In the genomic region with DNA sequence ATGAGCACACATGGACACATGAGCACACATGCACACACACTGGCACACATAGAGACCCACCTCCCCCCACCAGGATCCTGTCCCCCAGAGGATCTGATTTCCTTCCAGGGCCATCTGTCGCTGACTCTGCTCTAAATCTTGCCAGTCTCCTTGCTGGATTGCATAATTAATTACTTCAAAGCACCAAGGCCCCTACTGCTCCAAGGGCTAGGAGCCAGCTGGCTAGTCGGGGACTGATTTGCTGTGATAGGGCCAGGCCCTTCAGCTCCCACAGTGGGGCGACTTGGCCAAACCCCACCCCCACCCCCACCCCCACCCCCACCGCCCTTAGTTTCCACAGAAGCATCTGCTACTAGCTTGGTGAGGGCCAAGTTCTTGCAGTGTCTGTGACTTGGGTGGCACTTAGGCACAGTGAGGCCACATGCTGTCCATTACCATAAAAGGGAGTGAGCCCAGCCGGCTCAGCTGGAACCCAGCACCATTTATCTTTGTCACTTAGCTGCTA, we compare ENCODE assay signal across 10 mouse cellular contexts. TPM values are rescaled to one million over a fixed set of nuclear protein-coding genes. Genes with fewer than 3 reads are reported as not detected.
DNase-seq lines count a peak whose midpoint lies in the region; ATAC-seq lines count a peak whose summit lies in the region.
"Had no signal": no experiment of that assay in that cellular context is flagged by ENCODE, and none has a peak within 500 bp of the region (broad histone marks: within the 10 kb centered on the region; RNA-seq: fewer than 3 reads in every experiment).

No protein-coding gene starts in this region.

- H3K9me3 ChIP-seq in hindbrain, embryonic 15.5 days: no peaks in the 10 kb centered on the region
- no peaks in the 10 kb centered on the region for H3K9me3 ChIP-seq in midbrain, embryonic 14.5 days (ENCODE audit: control insufficient read depth, low read length)

- H3K27me3 ChIP-seq in hindbrain, embryonic 15.5 days: no peaks in the 10 kb centered on the region
- no peaks in the 10 kb centered on the region for H3K27me3 ChIP-seq in midbrain, embryonic 14.5 days (ENCODE audit: control insufficient read depth, insufficient read depth, low read length)
- H3K27me3 ChIP-seq: CH12.LX had no signal

- no peak overlapping the region for H3K4me3 ChIP-seq in hindbrain, embryonic 15.5 days
- no peak overlapping the region for H3K4me3 ChIP-seq in midbrain, embryonic 14.5 days (replicated peaks; ENCODE audit: low read depth, low read length)
- H3K4me3 ChIP-seq: myocyte had no signal

- peak; percentile 92 for ATAC-seq in hindbrain, embryonic 15.5 days (ENCODE audit: low FRiP score, low read depth)
- ATAC-seq in midbrain, embryonic 14.5 days (ENCODE audit: low FRiP score, low TSS enrichment): peak; percentile 91
- ATAC-seq in CD4-positive, CD25-positive, alpha-beta regulatory T cell, adult 4 months: no peak

- no peaks in the 10 kb centered on the region for H3K36me3 ChIP-seq in hindbrain, embryonic 15.5 days
- H3K36me3 ChIP-seq in midbrain, embryonic 14.5 days (ENCODE audit: control insufficient read depth, insufficient read depth, low read length): no peaks in the 10 kb centered on the region

- no peak overlapping the region for H3K4me2 ChIP-seq in hindbrain, embryonic 15.5 days
- no peak overlapping the region for H3K4me2 ChIP-seq in midbrain, embryonic 14.5 days (ENCODE audit: low read length)

- H3K4me1 ChIP-seq in hindbrain, embryonic 15.5 days (replicated peaks): peaks cover 20% of the 10 kb centered on the region
- H3K4me1 ChIP-seq in midbrain, embryonic 14.5 days (ENCODE audit: control insufficient read depth, insufficient read depth, low read length): peaks cover 11% of the 10 kb centered on the region

- no peak overlapping the region for H3K9ac ChIP-seq in hindbrain, embryonic 15.5 days
- H3K9ac ChIP-seq in midbrain, embryonic 14.5 days (replicated peaks; ENCODE audit: low read length): no peak overlapping the region

- intact Hi-C loops in left cerebral cortex, postnatal 10 days (cut with DNase I): no loop called here

- H3K27ac ChIP-seq in hindbrain, embryonic 15.5 days (replicated peaks): peak overlapping the region; percentile 39
- peak overlapping the region; percentile 74 for H3K27ac ChIP-seq in midbrain, embryonic 14.5 days (replicated peaks; ENCODE audit: low read depth, low read length)

- DNase-seq in MN1 (ENCODE audit: low spot score): peak; percentile 85
- DNase-seq in cerebellum, postnatal 10 days: peak; percentile 98 to 99
- peak; percentile 69 to 75 for DNase-seq in frontal cortex, postnatal 10 days (ENCODE audit: low spot score in 2 of 2)
- peak; percentile 75 to 83 for DNase-seq in left cerebral cortex, postnatal 10 days (ENCODE audit: extremely low spot score in 1 of 2, low spot score in 2 of 2)
- peak; percentile 83 for DNase-seq in midbrain, embryonic 14.5 days
- DNase-seq in thymus, adult 18-20 months: no peak

- WGBS in hindbrain, embryonic 15.5 days: 0% methylated on average over 4 of the region's 5 CpGs
- WGBS in midbrain, embryonic 14.5 days: 0% methylated on average over 5 of the region's 5 CpGs

RNA-seq across cellular contexts. Expression of gene Grk3, which starts 26.0 kb away (rescaled TPM):
- 24.3 and 24.6 TPM in 2 replicates for polyA plus RNA-seq in hindbrain, embryonic 15.5 days (2015; fragmentation: Nextera tagmentation; extraction: Ambion mirVana)
- 10 to 100 TPM; 69.8 to 71.7 TPM for total RNA-seq in left cerebral cortex, postnatal 10 days (2021)
- polyA plus RNA-seq in midbrain, embryonic 14.5 days (2014; fragmentation: Nextera tagmentation; extraction: Ambion mirVana): 16.3 and 18.7 TPM in 2 replicates
- under 1 TPM in 1 of 2 experiments, not detected in 1; 0.25 TPM for polyA plus RNA-seq in CD4-positive, CD25-positive, alpha-beta regulatory T cell, adult 4 months (2017; shearing (Covaris generic))
- total RNA-seq: CH12.LX had no signal
- polyA plus RNA-seq: myocyte had no signal

RNA-seq across cellular contexts. Expression of gene Crybb2, which starts 28.3 kb away (rescaled TPM):
- polyA plus RNA-seq in hindbrain, embryonic 15.5 days (2015; fragmentation: Nextera tagmentation; extraction: Ambion mirVana): not detected in 2 replicates
- not detected for total RNA-seq in left cerebral cortex, postnatal 10 days (2021)
- polyA plus RNA-seq in midbrain, embryonic 14.5 days (2014; fragmentation: Nextera tagmentation; extraction: Ambion mirVana): not detected in 2 replicates
- polyA plus RNA-seq in CD4-positive, CD25-positive, alpha-beta regulatory T cell, adult 4 months (2017; shearing (Covaris generic)): not detected
- total RNA-seq: CH12.LX had no signal
- polyA plus RNA-seq: myocyte had no signal

RNA-seq across cellular contexts. Expression of gene Crybb3, which starts 39.8 kb away (rescaled TPM):
- polyA plus RNA-seq in hindbrain, embryonic 15.5 days (2015; fragmentation: Nextera tagmentation; extraction: Ambion mirVana): 1.1 and 1.6 TPM in 2 replicates
- 1 to 10 TPM; 1.6 to 3.4 TPM for total RNA-seq in left cerebral cortex, postnatal 10 days (2021)
- 0.70 and 0.77 TPM in 2 replicates for polyA plus RNA-seq in midbrain, embryonic 14.5 days (2014; fragmentation: Nextera tagmentation; extraction: Ambion mirVana)
- not detected for polyA plus RNA-seq in CD4-positive, CD25-positive, alpha-beta regulatory T cell, adult 4 months (2017; shearing (Covaris generic))
- total RNA-seq: CH12.LX had no signal

Comparison
In these comparisons a context has a peak if more than half of its experiments do, and no peak if none do; other contexts are left out.
1. DNase-seq: peak in MN1 (single experiment), cerebellum, postnatal 10 days (2 of 2), frontal cortex, postnatal 10 days (2 of 2), left cerebral cortex, postnatal 10 days (2 of 2) and midbrain, embryonic 14.5 days (single experiment); none in thymus, adult 18-20 months (0 of 2).
2. RNA of gene Grk3, which starts 26.0 kb away (polyA plus RNA-seq): 24.3 to 24.6 TPM in hindbrain, embryonic 15.5 days and 16.3 to 18.7 TPM in midbrain, embryonic 14.5 days; 0.25 TPM in CD4-positive, CD25-positive, alpha-beta regulatory T cell, adult 4 months; every median in the first group is over 10 times any median in the second.